Mouse (Mus musculus): Measurements from ENCODE around the gene Rasl10a. TPM values are rescaled to one million over a fixed set of nuclear protein-coding genes. Genes with fewer than 3 reads are reported as not detected.

The Rasl10a gene
- polyA plus RNA-seq, 1 experiment from 2014 or later, result 0.50 TPM

- H3K9me3 ChIP-seq (replicated peaks), result no peaks in the 10 kb centered on the region
- no peak overlapping the region for H3K4me2 ChIP-seq
- no peak overlapping the region for H3K27ac ChIP-seq
- WGBS (ENCODE audit: insufficient replicate concordance), result 96% methylated on average over 4 of the region's 4 CpGs
- ATAC-seq (ENCODE audit: low read depth) (no peak), DNase-seq (no peak)
- H3K36me3 ChIP-seq, result peaks cover 31% of the 10 kb centered on the region
- H3K4me3 ChIP-seq (replicated peaks), result no peak overlapping the region
- H3K27me3 ChIP-seq, result no peaks in the 10 kb centered on the region
- peaks cover 33% of the 10 kb centered on the region for H3K4me1 ChIP-seq (replicated peaks)
- no peak overlapping the region for H3K9ac ChIP-seq
These were observed 46.1 kb downstream of the Rasl10a start for GRCm38 (mm10) chr11:5103986-5104509.

GRCm38 (mm10) chr11:5109441-5109840, 51.5 kb downstream of the Rasl10a start:
- Histone ChIP-seq H3K36me3 (peaks cover 13% of the 10 kb centered on the region), H3K4me1 (replicated peaks) (no peaks in the 10 kb centered on the region), H3K9me3 (replicated peaks) (no peaks in the 10 kb centered on the region), H3K27me3 (no peaks in the 10 kb centered on the region), H3K4me2 (no peak overlapping the region), H3K9ac (no peak overlapping the region), H3K4me3 (replicated peaks) (no peak overlapping the region), H3K27ac (no peak overlapping the region)
- WGBS (ENCODE audit: insufficient replicate concordance), result 68% methylated on average over 8 of the region's 8 CpGs
- ATAC-seq (ENCODE audit: low read depth) (no peak; the same call in 1 of the 2 replicates), DNase-seq (no peak)

Small RNA genes within 50 kb of the gene (microRNA-seq; reads per million reads assigned to microRNA genes)
- 1.8 reads per million for gene Gm47296

Other genes with a start within 250 kb of the Rasl10a start
- gene Nf2, start 208.6 kb upstream of the Rasl10a start, polyA plus RNA-seq (2015; fragmentation: Nextera tagmentation; extraction: Ambion mirVana), result 16.7 and 22.5 TPM in 2 replicates
- 74.2 and 81.4 TPM in 2 replicates for gene Nipsnap1, start 184.2 kb upstream of the Rasl10a start, polyA plus RNA-seq (2015; fragmentation: Nextera tagmentation; extraction: Ambion mirVana)
- gene Thoc5, start 162.8 kb upstream of the Rasl10a start, polyA plus RNA-seq (2015; fragmentation: Nextera tagmentation; extraction: Ambion mirVana), result 21.7 and 25.9 TPM in 2 replicates
- 0.27 and 0.34 TPM in 2 replicates for gene Nefh, start 110.1 kb upstream of the Rasl10a start, polyA plus RNA-seq (2015; fragmentation: Nextera tagmentation; extraction: Ambion mirVana)
- gene Ap1b1, start 71.3 kb upstream of the Rasl10a start, polyA plus RNA-seq (2015; fragmentation: Nextera tagmentation; extraction: Ambion mirVana), result 77.1 and 95.0 TPM in 2 replicates
- gene Gas2l1, start 7.2 kb downstream of the Rasl10a start, polyA plus RNA-seq (2015; fragmentation: Nextera tagmentation; extraction: Ambion mirVana), result 14.3 and 15.1 TPM in 2 replicates
- gene Rhbdd3, start 40.8 kb downstream of the Rasl10a start, polyA plus RNA-seq (2015; fragmentation: Nextera tagmentation; extraction: Ambion mirVana), result 11.8 and 14.3 TPM in 2 replicates
- 312 and 331 TPM in 2 replicates for gene Ewsr1, start 41.1 kb downstream of the Rasl10a start, polyA plus RNA-seq (2015; fragmentation: Nextera tagmentation; extraction: Ambion mirVana)
- gene Emid1, start 94.1 kb downstream of the Rasl10a start, polyA plus RNA-seq (2015; fragmentation: Nextera tagmentation; extraction: Ambion mirVana), result 4.3 and 4.5 TPM in 2 replicates
- 1.6 and 1.8 TPM in 2 replicates for gene Kremen1, start 203.4 kb downstream of the Rasl10a start, polyA plus RNA-seq (2015; fragmentation: Nextera tagmentation; extraction: Ambion mirVana)

Data from liver, embryonic 13.5 days (tissue).